Mouse (Mus musculus) heart, embryonic 10.5 days (tissue): ENCODE data around the gene Vmn1r200. TPM values are rescaled to one million over a fixed set of nuclear protein-coding genes. Genes with fewer than 3 reads are reported as not detected.
"Not testable (repeated sequence)": the region's sequence is repeated elsewhere in the genome, so short reads cannot be mapped to it uniquely, and the experiment has no call there.

Experiments used
- DNase-seq: peaks from one replicate; pipeline ENCODE4 v3.0.0-alpha.2; 2017; ENCODE audit warnings: low spot score
- H3K27ac ChIP-seq: fragments of 300-500 bp; sonication (generic); 2 replicates; pipeline ENCODE4 v1.5.1; 2016; ENCODE audit warnings: mild to moderate bottlenecking
- H3K27me3 ChIP-seq: fragments of 300-500 bp; sonication (generic); 2 replicates; pipeline ENCODE4 v1.6.1; 2016; ENCODE audit warnings: mild to moderate bottlenecking; ENCODE audit not compliant: poor library complexity, insufficient read depth, severe bottlenecking
- H3K36me3 ChIP-seq: fragments of 300-500 bp; sonication (generic); 2 replicates; pipeline ENCODE4 v1.6.1; 2016; ENCODE audit warnings: mild to moderate bottlenecking, moderate library complexity
- H3K4me1 ChIP-seq: fragments of 300-500 bp; sonication (generic); 2 replicates; pipeline ENCODE4 v1.6.1; 2016; ENCODE audit warnings: mild to moderate bottlenecking
- H3K4me3 ChIP-seq: fragments of 300-500 bp; sonication (generic); 2 replicates; pipeline ENCODE4 v1.5.1; 2016; ENCODE audit warnings: mild to moderate bottlenecking, moderate library complexity
- H3K9me3 ChIP-seq: fragments of 300-500 bp; sonication (generic); 2 replicates; pipeline ENCODE4 v1.6.1; 2016; ENCODE audit warnings: mild to moderate bottlenecking, moderate library complexity
- WGBS: fragments of 180-500 bp; shearing (Covaris S2); methylation state at CpG from one replicate; pipeline ENCODE4 v1.1.7; 2016; 5-methylcytosine and 5-hydroxymethylcytosine counted together
- polyA plus RNA-seq: library from polyadenylated mRNA; unstranded; fragments of >200 nt; fragmentation: Nextera tagmentation; extraction: Ambion mirVana; gene quantifications from 2 replicates; pipeline ENCODE4 v1.2.1, GENCODE M21; 2016

Gene Vmn1r200
- not detected in 2 replicates for polyA plus RNA-seq

GRCm38 (mm10) chr13:22390073-22390472 is at the start of gene Vmn1r200:
Gene Vmn1r200 (plus strand): TSS chr13:22390373.
- Histone ChIP-seq H3K9me3 (no peaks in the 10 kb centered on the region), H3K4me3 (no peak within 1 kb of the TSS), H3K27ac (no peak within 1 kb of the TSS), H3K36me3 (no peaks in the 10 kb centered on the region), H3K27me3 (no peaks in the 10 kb centered on the region), H3K4me1 (no peaks in the 10 kb centered on the region)
- no peak for DNase-seq
- 71% methylated on average over 3 of the region's 3 CpGs for WGBS

- Histone ChIP-seq H3K27me3 (no peaks in the 10 kb centered on the region), H3K4me1 (no peaks in the 10 kb centered on the region), H3K36me3 (no peaks in the 10 kb centered on the region), H3K27ac (no peak within 1 kb of the TSS), H3K4me3 (no peak within 1 kb of the TSS), H3K9me3 (no peaks in the 10 kb centered on the region)
- 17% methylated on average over 1 of the region's 1 CpGs for WGBS
- no peak for DNase-seq
Observed at GRCm38 (mm10) chr13:22350064-22350463, 40.1 kb upstream of the Vmn1r200 start, which contains the start of gene Vmn1r198. Gene Vmn1r198 (plus strand): TSS chr13:22350364.

- no peak overlapping the region for H3K4me3 ChIP-seq
- no peaks in the 10 kb centered on the region for H3K36me3 ChIP-seq
- no peak for DNase-seq
- H3K9me3 ChIP-seq = no peaks in the 10 kb centered on the region
- H3K4me1 ChIP-seq = no peaks in the 10 kb centered on the region
- H3K27me3 ChIP-seq = no peaks in the 10 kb centered on the region
- WGBS = 83% methylated on average over 1 of the region's 1 CpGs
- no peak overlapping the region for H3K27ac ChIP-seq
Observed at GRCm38 (mm10) chr13:22350813-22351212, 39.4 kb upstream of the Vmn1r200 start.

GRCm38 (mm10) chr13:22379518-22379917 is 10.7 kb upstream of the Vmn1r200 start, which contains the start of gene Vmn1r199:
Gene Vmn1r199 (plus strand): TSS chr13:22379818.
- WGBS = 77% methylated on average over 2 of the region's 2 CpGs

GRCm38 (mm10) chr13:22381128-22381527 is 9.0 kb upstream of the Vmn1r200 start:
- WGBS = 61% methylated on average over 3 of the region's 3 CpGs
- not testable (repeated sequence) for H3K4me1 ChIP-seq, H3K27ac ChIP-seq, H3K36me3 ChIP-seq, H3K9me3 ChIP-seq, H3K27me3 ChIP-seq, H3K4me3 ChIP-seq, DNase-seq

More at GRCm38 (mm10) chr13:22379518-22379917, 10.7 kb upstream of the Vmn1r200 start, which contains the start of gene Vmn1r199:
- H3K4me1 ChIP-seq = no peaks in the 10 kb centered on the region
- H3K36me3 ChIP-seq = no peaks in the 10 kb centered on the region
- no peaks in the 10 kb centered on the region for H3K9me3 ChIP-seq
- no peak within 1 kb of the TSS for H3K27ac ChIP-seq
- H3K27me3 ChIP-seq = no peaks in the 10 kb centered on the region
- no peak within 1 kb of the TSS for H3K4me3 ChIP-seq
- no peak for DNase-seq

GRCm38 (mm10) chr13:22383401-22383800 is 6.8 kb upstream of the Vmn1r200 start:
- WGBS = 70% methylated on average over 3 of the region's 3 CpGs
- H3K4me1 ChIP-seq = no peaks in the 10 kb centered on the region
- H3K27me3 ChIP-seq = no peaks in the 10 kb centered on the region
- no peaks in the 10 kb centered on the region for H3K9me3 ChIP-seq
- H3K4me3 ChIP-seq = no peak overlapping the region
- DNase-seq = no peak
- no peaks in the 10 kb centered on the region for H3K36me3 ChIP-seq
- H3K27ac ChIP-seq = no peak overlapping the region

- H3K9me3 ChIP-seq = no peaks in the 10 kb centered on the region
- no peaks in the 10 kb centered on the region for H3K4me1 ChIP-seq
- H3K36me3 ChIP-seq = no peaks in the 10 kb centered on the region
- no peak for DNase-seq
- 88% methylated on average over 1 of the region's 1 CpGs for WGBS
- H3K4me3 ChIP-seq = no peak overlapping the region
- no peaks in the 10 kb centered on the region for H3K27me3 ChIP-seq
- no peak overlapping the region for H3K27ac ChIP-seq
Observed at GRCm38 (mm10) chr13:22387050-22387449, 3.1 kb upstream of the Vmn1r200 start.

GRCm38 (mm10) chr13:22402978-22403377 is 12.8 kb downstream of the Vmn1r200 start:
- Histone ChIP-seq H3K27me3 (no peaks in the 10 kb centered on the region), H3K4me1 (no peaks in the 10 kb centered on the region), H3K36me3 (no peaks in the 10 kb centered on the region), H3K27ac (no peak overlapping the region), H3K4me3 (no peak overlapping the region), H3K9me3 (peaks cover 7% of the 10 kb centered on the region)
- WGBS = 67% methylated on average over 1 of the region's 1 CpGs
- DNase-seq = no peak

Other genes with a start within 250 kb of the Vmn1r200 start
- gene Vmn1r191, start 206.4 kb upstream of the Vmn1r200 start, polyA plus RNA-seq = not detected in 2 replicates
- not detected in 2 replicates for gene Vmn1r192, start 199.2 kb upstream of the Vmn1r200 start, polyA plus RNA-seq
- not detected in 2 replicates for gene Vmn1r193, start 167.2 kb upstream of the Vmn1r200 start, polyA plus RNA-seq
- not detected in 2 replicates for gene Vmn1r194, start 146.2 kb upstream of the Vmn1r200 start, polyA plus RNA-seq
- not detected in 2 replicates for gene Vmn1r195, start 119.9 kb upstream of the Vmn1r200 start, polyA plus RNA-seq
- gene Vmn1r196, start 100.5 kb upstream of the Vmn1r200 start, polyA plus RNA-seq = not detected in 2 replicates
- gene Vmn1r197, start 65.8 kb upstream of the Vmn1r200 start, polyA plus RNA-seq = not detected in 2 replicates
- not detected in 2 replicates for gene Vmn1r198, start 40.0 kb upstream of the Vmn1r200 start, polyA plus RNA-seq
- not detected in 2 replicates for gene Vmn1r199, start 10.6 kb upstream of the Vmn1r200 start, polyA plus RNA-seq
- not detected in 2 replicates for gene Vmn1r201, start 81.5 kb downstream of the Vmn1r200 start, polyA plus RNA-seq
- not detected in 2 replicates for gene Vmn1r202, start 115.0 kb downstream of the Vmn1r200 start, polyA plus RNA-seq
- gene Vmn1r203, start 127.7 kb downstream of the Vmn1r200 start, polyA plus RNA-seq = not detected in 2 replicates
- not detected in 2 replicates for gene Vmn1r204, start 162.8 kb downstream of the Vmn1r200 start, polyA plus RNA-seq
- gene Vmn1r205, start 202.6 kb downstream of the Vmn1r200 start, polyA plus RNA-seq = not detected in 2 replicates
- gene Vmn1r206, start 233.9 kb downstream of the Vmn1r200 start, polyA plus RNA-seq = not detected in 2 replicates